Mouse (Mus musculus) liver, adult (tissue): Measurements from ENCODE around the gene B4galt1.

ENCODE experiments used
- GATA4 ChIP-seq: IDR thresholded peaks from 2 replicates; pipeline ENCODE4 v1.6.1; 2014; ENCODE audit warnings: mild to moderate bottlenecking, low read length; ENCODE audit not compliant: insufficient replicate concordance

The B4galt1 gene

DNA sequence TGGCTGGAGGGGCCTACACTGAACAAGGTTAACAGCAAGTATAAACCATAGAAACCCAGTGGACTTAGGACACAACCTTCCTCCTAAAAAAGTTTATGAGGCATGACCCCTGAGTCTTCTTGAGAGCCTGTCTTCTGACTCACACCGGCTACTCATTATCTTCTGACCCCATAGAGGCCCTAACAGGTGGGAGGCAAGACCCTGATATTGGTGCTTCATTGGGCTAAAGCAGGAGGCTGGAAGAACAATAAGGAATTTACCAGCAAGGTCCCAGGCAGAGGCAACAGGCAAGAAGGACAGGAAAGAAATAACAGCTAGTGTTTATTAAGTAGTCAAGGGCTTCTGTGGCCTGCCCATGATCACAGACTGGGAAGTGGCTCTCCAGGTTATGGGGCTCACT, 32.9 kb downstream of the B4galt1 start:
- TF ChIP-seq GATA4 = no peak

DNA sequence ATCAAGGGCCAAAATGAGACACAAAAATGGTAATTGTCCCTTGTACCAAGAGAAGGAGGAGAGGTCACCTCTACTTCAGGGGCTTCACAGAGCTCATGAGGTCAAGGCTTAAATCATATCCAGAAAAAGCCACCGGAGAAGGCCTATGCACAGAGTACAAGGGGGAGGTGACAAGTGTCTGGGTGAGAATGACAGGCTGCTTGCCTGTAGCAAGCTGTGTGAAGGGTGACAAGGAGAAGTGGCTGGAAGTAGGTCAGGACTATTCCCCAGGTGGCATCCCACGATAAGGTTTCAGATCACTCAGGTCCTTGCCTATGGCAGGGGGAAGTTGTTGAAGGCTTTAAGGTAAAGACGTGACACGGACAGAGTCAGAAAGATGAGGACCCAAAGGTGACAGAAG, 33.8 kb downstream of the B4galt1 start:
- TF ChIP-seq GATA4 = no peak

DNA sequence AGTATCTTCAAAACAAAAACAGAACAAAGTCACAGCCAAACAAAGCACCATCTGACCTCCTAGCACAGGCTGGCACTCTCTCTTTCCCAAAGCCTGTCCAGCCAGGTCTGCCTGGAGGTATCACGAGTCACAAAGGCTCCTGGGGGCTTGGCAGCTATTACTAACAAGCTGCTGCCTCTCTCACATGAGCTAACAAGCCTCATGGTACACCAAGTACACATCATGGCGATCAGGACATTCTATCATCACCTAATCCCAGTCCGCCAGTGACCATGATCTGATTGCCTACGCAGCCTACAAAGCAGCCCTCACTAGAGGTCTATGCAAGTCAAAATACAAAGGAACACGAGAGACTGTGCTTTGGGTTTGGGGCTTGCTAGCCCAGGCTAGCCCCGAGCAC, 34.7 kb downstream of the B4galt1 start:
- no peak for TF ChIP-seq GATA4

DNA sequence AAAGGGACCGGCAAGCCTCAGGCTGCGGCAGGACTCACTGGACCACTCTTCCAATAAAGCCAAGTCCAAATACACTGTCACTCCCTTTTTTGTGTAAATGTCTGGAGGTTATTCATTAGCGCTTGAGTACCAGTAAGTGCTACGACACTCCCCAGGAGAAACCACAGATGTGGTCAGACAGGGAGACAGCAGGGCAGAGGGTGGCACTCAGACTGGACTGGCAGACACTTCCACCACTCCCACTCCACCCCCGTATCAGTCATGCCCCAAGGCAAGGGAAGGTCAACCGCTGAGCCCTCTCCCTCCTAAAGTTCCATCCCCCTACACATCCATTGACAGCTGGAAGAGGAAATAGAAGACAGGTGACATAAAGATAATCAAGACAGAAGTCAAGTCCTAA, 35.4 kb downstream of the B4galt1 start:
- no peak for TF ChIP-seq GATA4

DNA sequence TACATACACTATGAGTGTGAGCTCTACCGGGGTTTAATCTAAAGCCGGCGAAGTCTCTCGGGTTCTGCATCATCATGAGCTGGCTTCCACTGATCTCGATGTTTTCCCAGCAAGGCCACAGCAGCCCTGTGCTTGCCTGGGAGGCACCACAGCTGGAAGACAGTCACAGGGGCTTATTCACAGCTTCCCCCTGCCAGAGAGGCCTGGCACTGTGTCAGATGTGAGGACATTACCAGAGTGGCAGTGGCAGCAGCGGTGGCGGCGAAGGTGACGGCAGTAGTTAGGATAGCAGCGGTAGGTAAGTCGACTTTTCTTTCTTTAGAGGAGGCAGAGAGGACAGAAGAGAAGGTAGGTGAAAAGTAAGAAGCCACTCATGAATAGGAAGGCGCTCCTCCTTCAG, 35.9 kb downstream of the B4galt1 start:
- no peak for TF ChIP-seq GATA4

DNA sequence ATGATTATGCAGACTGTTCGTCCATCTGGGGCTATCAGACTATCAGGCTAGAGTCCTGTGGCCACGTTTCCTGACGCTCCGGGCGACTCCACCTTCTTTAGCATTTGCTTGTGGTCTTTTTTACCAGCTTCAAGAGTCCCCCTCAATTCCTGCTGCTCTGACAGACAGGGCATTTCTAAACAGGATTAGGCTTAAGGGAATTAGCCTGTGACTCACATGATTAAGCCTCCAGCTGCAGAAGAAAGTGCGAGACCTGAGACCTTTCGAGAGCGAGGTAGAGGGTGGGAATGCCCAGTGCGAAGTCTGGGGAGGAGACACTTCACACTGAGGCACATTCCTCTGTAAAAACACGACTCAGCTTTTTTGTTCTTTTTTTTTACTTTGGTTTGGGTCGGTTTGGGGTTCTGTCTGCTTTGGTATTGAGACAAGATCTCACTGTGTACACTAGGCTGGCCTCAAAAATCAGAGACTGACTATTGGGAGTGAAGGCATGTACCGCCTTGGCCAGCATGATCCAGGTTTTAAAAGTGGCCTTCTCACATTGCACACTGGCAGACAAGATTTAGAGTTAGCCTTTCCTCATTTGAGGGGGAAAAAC, 37.9 kb downstream of the B4galt1 start:
- no peak for TF ChIP-seq GATA4

DNA sequence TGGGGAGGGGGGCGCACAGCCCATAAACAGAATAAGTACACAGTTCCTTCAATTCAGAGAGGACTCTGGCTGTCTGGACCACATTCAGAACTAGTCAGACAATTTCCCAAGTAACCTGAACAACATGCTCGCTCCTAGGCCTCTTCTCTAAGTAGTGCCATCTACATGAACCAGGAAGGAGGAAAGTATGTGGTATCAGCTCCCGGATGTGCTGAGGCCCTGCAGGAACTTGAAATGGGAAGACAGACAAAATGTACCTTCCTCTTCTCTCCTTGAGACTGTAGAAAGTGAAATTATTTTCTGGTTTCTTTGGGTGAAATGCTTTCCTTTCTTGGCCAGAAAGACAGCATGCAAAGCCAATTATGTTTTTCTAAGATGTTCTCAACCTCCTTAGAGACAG, 38.7 kb downstream of the B4galt1 start:
- no peak; the same call in 1 of the 2 replicates for TF ChIP-seq GATA4

DNA sequence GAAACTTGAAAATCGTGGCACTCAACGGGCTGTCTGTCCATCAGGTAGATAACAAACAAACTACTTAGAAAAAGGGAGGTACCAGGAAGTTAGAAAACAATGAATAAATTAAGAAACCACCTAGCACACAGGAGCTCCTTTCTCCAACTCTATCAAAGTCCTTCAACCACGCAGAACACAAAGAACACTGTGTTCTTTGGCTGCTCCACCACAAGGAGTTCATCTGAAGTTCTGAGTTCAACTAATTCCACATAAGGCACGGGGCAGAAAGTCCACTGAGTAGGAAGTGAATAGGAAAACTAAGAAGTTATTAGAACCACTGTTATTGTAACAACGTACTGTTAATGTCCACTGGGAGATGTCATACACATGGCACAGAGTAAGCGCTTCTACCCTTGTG, 39.4 kb downstream of the B4galt1 start:
- TF ChIP-seq GATA4 = no peak

DNA sequence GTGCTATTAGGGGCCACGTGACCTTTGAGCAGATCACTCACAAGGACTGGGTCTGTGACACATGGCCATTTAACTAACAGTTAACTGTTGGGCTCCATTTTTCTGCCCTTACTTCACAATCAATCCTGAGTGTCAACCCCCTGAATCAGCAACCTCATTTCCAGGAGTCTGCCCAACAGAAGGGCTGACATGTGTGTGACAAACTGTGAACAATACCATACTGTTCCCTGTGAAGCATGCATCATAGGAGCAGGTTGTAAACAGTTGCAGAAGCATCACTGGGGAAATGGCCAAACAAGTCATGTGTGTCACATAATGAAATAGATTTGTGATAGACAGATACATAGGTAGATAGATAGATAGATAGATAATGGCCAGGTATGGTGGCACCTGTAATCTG, 40.9 kb downstream of the B4galt1 start:
- TF ChIP-seq GATA4 = no peak

DNA sequence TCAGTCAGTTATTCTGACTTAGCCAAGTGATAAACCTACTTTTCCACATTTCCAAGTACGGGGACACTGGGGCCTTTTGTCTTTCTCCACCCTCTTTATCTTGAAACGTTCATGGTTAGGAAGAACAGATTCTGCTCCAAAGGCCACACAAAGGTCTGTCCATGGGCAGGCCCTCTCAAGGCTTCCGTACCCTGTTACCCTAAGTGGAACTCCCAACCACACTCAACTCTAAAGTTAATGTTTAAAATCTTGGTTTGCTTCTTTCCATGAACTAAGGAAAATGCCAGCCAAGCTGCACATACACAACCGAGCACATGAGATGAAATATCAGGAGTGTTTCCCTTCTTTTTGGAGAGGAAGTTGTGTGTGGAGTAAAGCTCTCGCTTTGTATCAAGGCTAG, 43.3 kb downstream of the B4galt1 start:
- no peak for TF ChIP-seq GATA4

DNA sequence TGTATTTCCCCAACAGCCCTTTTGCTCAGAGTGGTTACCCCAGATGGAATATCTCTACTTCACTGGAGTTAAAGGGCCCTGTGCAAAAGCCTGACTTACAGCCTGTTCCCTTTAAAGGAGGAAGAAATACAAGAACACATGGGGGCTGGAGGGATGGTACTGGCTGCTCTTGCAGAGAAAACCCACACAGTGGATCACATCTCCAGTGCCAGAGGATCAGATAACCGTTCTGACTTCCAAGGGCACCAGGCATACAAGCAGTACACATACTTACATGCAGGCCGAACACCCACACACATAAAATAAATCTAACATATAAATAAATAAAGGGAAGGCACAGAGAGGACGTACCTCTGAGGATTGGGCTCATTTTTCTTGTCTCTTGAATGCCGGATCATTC, 46.4 kb downstream of the B4galt1 start:
- no peak for TF ChIP-seq GATA4

DNA sequence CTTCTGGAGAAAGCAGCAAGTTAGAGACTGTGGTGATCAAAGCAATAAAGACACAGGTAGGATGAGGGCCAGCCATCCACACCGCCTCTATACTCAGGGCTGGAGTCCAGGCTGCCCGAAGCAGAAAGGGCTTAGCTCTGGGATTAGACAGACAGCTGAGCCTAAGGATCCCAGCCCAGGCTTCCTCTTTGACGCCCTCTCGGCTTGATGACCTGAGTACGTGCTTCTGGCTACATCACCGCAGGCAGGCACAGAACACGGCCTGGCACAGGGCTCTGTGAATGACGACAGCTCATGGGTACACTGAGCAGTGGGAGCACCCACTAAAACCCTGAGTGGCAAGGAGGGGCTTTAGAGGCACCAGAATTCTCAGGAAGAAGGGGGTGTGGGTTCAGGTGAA, 48.4 kb downstream of the B4galt1 start:
- TF ChIP-seq GATA4 = no peak

DNA sequence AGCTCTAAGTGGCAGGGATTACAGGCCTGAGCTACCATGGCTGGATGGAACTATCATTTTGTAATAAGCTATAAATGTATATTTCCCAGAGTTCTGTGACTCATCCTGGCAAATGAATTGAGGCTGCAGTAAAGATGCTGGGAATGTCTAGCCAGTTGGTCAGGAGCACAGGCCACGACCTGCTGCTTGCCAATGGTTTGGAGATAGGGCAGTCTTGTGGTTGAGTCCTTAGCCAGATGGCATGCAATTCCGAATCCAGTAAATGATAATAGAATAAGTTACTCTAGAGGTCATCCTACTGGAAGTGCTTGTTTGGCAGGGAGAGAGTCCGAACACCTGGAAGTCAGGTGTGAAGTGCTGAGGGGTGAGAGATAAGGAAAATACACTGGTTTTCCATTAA, 51.0 kb downstream of the B4galt1 start:
- TF ChIP-seq GATA4 = no peak

DNA sequence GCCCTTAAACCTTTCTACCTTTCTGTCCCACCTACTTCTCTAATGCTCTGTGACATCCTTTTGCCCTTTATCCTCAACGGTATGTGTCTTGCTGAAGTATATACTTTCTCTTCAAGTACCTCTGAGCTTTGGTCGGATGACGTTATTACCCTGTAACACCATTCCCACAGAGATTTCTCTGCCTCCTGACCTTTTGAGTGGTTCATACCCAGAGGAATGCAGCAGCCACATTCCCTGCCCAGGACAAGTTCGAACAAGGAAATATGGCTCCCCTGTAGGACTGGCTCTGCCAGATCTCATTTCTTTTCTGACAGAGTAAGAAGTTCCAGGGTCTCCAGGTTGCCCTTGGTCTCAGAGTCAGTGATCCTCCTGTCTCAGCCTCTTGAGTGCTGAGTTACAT, 51.9 kb downstream of the B4galt1 start:
- TF ChIP-seq GATA4 = no peak

DNA sequence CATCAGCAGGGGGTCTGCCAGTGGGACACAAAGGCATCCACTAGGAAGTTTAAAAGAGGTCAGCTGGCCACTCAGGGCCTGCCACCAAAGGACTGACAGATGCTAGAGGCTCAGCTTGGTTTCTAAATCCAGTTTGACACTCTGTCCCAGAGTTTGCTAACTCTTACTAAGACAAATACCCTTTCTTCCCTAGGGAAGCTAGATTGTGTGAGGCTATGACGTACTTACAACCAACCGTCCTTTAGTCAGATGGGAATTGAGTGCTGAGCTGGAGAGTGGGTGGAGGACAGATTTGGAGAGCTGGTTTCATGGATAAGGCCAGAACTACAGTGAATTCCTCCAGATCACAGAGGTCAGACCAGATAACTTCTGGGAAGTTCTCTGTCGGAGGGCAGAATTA, 52.9 kb downstream of the B4galt1 start:
- no peak for TF ChIP-seq GATA4

DNA sequence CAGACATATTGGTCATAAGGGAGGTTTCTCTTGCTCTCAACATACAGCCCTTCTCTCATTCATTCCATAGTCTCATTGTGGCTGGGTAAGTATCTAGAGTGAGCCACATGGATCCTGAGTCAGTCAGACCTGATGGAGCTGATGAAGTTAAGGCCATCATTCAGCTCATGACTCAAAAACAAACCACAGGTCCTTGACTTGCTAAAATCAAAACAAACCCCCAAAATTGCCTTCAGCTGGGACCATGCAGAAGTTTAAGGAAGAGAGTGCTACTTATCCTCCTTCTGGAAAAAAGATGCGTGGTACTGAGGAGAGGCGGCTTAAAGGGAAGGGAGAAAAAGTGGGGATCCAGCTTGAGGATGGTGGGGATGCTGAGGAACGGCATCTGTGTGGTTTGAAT, 58.0 kb downstream of the B4galt1 start:
- TF ChIP-seq GATA4 = no peak

DNA sequence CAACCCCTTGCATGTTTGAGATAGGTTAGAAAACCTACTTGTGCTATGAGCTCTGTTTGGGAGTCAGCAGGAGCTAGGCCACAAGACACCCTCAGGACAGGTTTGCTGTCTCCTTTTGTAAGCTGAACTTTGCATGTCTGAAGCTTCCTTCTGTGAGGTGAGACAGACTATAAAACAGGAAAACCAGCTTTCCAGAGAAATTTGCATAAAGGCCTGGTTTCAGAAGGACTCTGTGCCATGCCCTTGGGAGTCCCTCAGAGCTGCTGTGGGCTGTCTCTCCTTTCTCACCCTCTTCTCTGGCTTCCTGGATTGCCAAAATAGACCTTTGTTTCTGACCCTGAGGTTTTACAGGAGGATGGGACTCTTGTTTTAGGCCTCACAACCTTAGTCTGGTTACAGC, 59.5 kb downstream of the B4galt1 start:
- TF ChIP-seq GATA4 = no peak

DNA sequence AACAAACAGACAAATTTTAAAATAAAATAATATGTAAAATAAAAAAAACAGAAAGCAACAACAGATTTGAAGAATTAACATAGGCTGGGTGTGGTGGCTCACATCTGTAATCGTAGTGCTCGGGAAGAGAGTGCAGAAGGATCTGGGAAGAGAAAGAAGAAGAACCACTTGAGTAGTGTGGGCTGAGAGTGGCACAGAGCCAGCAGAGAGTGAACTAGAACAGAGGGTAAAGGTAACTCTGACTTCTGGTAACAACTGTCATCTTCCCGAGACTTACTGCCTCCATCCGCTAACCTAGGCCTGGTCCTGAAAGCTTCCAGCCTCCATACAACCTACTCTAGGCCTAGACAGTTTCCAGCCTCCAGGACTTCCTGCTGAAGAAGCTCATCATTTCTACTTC, 62.6 kb downstream of the B4galt1 start:
- TF ChIP-seq GATA4 = no peak

DNA sequence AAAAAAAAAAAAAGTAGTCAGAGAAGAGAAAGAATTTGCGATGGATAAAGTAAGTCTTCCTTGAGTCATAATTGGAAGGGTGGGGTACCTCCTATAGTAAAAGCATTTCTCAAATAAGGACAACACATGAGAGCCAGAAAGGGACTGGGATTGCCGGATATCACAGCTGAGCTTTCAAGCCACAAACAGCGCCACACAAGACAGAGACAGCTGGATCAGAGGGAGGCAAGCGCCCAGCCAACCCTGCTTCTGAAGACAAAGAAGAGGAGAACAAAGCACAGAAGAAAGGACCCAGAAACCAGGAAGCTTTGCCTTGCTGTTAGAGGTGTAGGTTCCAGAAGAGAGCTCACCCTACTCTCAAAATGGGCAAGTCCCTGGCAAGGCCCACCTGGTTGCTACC, 67.2 kb downstream of the B4galt1 start:
- TF ChIP-seq GATA4 = no peak
